8 mouse cellular contexts compared by ENCODE assay signal in genomic region chr5:124598224-124599174, GRCm38 (mm10). TPM values are rescaled to one million over a fixed set of nuclear protein-coding genes. Genes with fewer than 3 reads are reported as not detected.
A peak's percentile ranks its signal among the peaks of the same experiment; 100 is the strongest.
DNase-seq lines count a peak whose midpoint lies in the region; ATAC-seq lines count a peak whose summit lies in the region.

No protein-coding gene starts in this region.

- H3K4me1 ChIP-seq in embryonic facial prominence, embryonic 13.5 days, result peaks cover 15% of the 10 kb centered on the region
- peaks cover 5% of the 10 kb centered on the region for H3K4me1 ChIP-seq in intestine, embryonic 16.5 days (ENCODE audit: control insufficient read depth, insufficient read depth, low read length)

- peak overlapping the region; percentile 97 for H3K4me2 ChIP-seq in embryonic facial prominence, embryonic 13.5 days
- H3K4me2 ChIP-seq in intestine, embryonic 16.5 days (ENCODE audit: low read depth, low read length), result peak overlapping the region; percentile 92

- H3K9me3 ChIP-seq in embryonic facial prominence, embryonic 13.5 days, result no peaks in the 10 kb centered on the region
- H3K9me3 ChIP-seq in intestine, embryonic 16.5 days (ENCODE audit: control insufficient read depth, low read length), result no peaks in the 10 kb centered on the region

- peak; percentile 95 to 96 for DNase-seq in adrenal gland, postnatal 36 days
- peak; percentile 95 to 99 for DNase-seq in left cerebral cortex, postnatal 14 days (ENCODE audit: low spot score in 2 of 2)
- peak; percentile 86 for DNase-seq in right cerebral cortex, postnatal 14 days
- peak; percentile 95 for DNase-seq in urinary bladder, postnatal 14 days (ENCODE audit: low spot score)

- peak overlapping the region; percentile 74 for H3K9ac ChIP-seq in embryonic facial prominence, embryonic 13.5 days
- peak overlapping the region; percentile 76 for H3K9ac ChIP-seq in intestine, embryonic 16.5 days (ENCODE audit: low read depth, low read length)

- 7% methylated on average over 30 of the region's 30 CpGs for WGBS in embryonic facial prominence, embryonic 13.5 days
- 7% methylated on average over 30 of the region's 30 CpGs for WGBS in intestine, embryonic 16.5 days

- intact Hi-C loops in left cerebral cortex, postnatal 14 days (cut with DNase I), result no loop called here

- peak overlapping the region; percentile 74 for H3K4me3 ChIP-seq in embryonic facial prominence, embryonic 13.5 days
- peak overlapping the region; percentile 84 for H3K4me3 ChIP-seq in intestine, embryonic 16.5 days (ENCODE audit: low read length)

- ATAC-seq in embryonic facial prominence, embryonic 13.5 days (ENCODE audit: insufficient number of reproducible peaks, insufficient read depth, low FRiP score, low TSS enrichment, low read depth), result peak; percentile 99
- peak; percentile 62 for ATAC-seq in granulocyte monocyte progenitor cell, adult 5-6 weeks (replicated peaks; ENCODE audit: poor library complexity, severe bottlenecking)
- ATAC-seq in intestine, embryonic 16.5 days, result peak; percentile 100
- ATAC-seq in megakaryocyte-erythroid progenitor cell, adult 5-6 weeks (replicated peaks; ENCODE audit: low FRiP score, low TSS enrichment, poor library complexity, severe bottlenecking), result peak; percentile 94

- no peaks in the 10 kb centered on the region for H3K27me3 ChIP-seq in embryonic facial prominence, embryonic 13.5 days
- no peaks in the 10 kb centered on the region for H3K27me3 ChIP-seq in intestine, embryonic 16.5 days (replicated peaks; ENCODE audit: control insufficient read depth, insufficient read depth, low read length)

- no peak overlapping the region for H3K27ac ChIP-seq in embryonic facial prominence, embryonic 13.5 days
- H3K27ac ChIP-seq in intestine, embryonic 16.5 days (ENCODE audit: low read length), result no peak overlapping the region

- H3K36me3 ChIP-seq in embryonic facial prominence, embryonic 13.5 days, result peaks cover 41% of the 10 kb centered on the region
- peaks cover 2% of the 10 kb centered on the region; the same call in 1 of the 2 replicates for H3K36me3 ChIP-seq in intestine, embryonic 16.5 days (ENCODE audit: control insufficient read depth, insufficient read depth, low read length)

RNA-seq across cellular contexts. Expression of gene Gtf2h3, which starts 19.6 kb away (rescaled TPM):
- total RNA-seq in adrenal gland, postnatal 36 days (2021), result 10 to 100 TPM; 40.4 to 44.2 TPM
- polyA plus RNA-seq in embryonic facial prominence, embryonic 13.5 days (2015; fragmentation: Nextera tagmentation; extraction: Ambion mirVana), result 69.1 and 72.3 TPM in 2 replicates
- 4.5 and 27.1 TPM in 2 replicates for total RNA-seq in granulocyte monocyte progenitor cell, adult 5-6 weeks (2014; fragmentation: Nextera tagmentation)
- 14.7 and 21.5 TPM in 2 replicates for total RNA-seq in granulocyte monocyte progenitor cell, adult 5-6 weeks (2017)
- 51.2 and 52.2 TPM in 2 replicates for polyA plus RNA-seq in intestine, embryonic 16.5 days (2015; fragmentation: Nextera tagmentation; extraction: Ambion mirVana)
- 10 to 100 TPM; 26.2 to 30.8 TPM for total RNA-seq in left cerebral cortex, postnatal 14 days (2021)
- total RNA-seq in megakaryocyte-erythroid progenitor cell, adult 5-6 weeks (2014; fragmentation: Nextera tagmentation), result 43.2 and 61.5 TPM in 2 replicates
- total RNA-seq in megakaryocyte-erythroid progenitor cell, adult 5-6 weeks (2017), result 71.7 and 80.0 TPM in 2 replicates

RNA-seq across cellular contexts. Expression of gene Eif2b1, which starts 19.6 kb away (rescaled TPM):
- total RNA-seq in adrenal gland, postnatal 36 days (2021), result 10 to 100 TPM; 43.6 to 55.3 TPM
- 74.1 and 76.3 TPM in 2 replicates for polyA plus RNA-seq in embryonic facial prominence, embryonic 13.5 days (2015; fragmentation: Nextera tagmentation; extraction: Ambion mirVana)
- total RNA-seq in granulocyte monocyte progenitor cell, adult 5-6 weeks (2014; fragmentation: Nextera tagmentation), result 49.6 and 52.0 TPM in 2 replicates
- 39.5 and 50.9 TPM in 2 replicates for total RNA-seq in granulocyte monocyte progenitor cell, adult 5-6 weeks (2017)
- 85.5 and 86.6 TPM in 2 replicates for polyA plus RNA-seq in intestine, embryonic 16.5 days (2015; fragmentation: Nextera tagmentation; extraction: Ambion mirVana)
- total RNA-seq in left cerebral cortex, postnatal 14 days (2021), result 10 to 100 TPM; 41.7 to 42.0 TPM
- 62.9 and 86.1 TPM in 2 replicates for total RNA-seq in megakaryocyte-erythroid progenitor cell, adult 5-6 weeks (2014; fragmentation: Nextera tagmentation)
- 56.2 and 57.5 TPM in 2 replicates for total RNA-seq in megakaryocyte-erythroid progenitor cell, adult 5-6 weeks (2017)

RNA-seq across cellular contexts. Expression of gene Atp6v0a2, which starts 29.9 kb away (rescaled TPM):
- total RNA-seq in adrenal gland, postnatal 36 days (2021), result 10 to 100 TPM; 74.5 to 83.7 TPM
- polyA plus RNA-seq in embryonic facial prominence, embryonic 13.5 days (2015; fragmentation: Nextera tagmentation; extraction: Ambion mirVana), result 49.3 and 53.3 TPM in 2 replicates
- total RNA-seq in granulocyte monocyte progenitor cell, adult 5-6 weeks (2014; fragmentation: Nextera tagmentation), result 17.2 and 22.7 TPM in 2 replicates
- total RNA-seq in granulocyte monocyte progenitor cell, adult 5-6 weeks (2017), result 14.2 and 16.0 TPM in 2 replicates
- polyA plus RNA-seq in intestine, embryonic 16.5 days (2015; fragmentation: Nextera tagmentation; extraction: Ambion mirVana), result 61.5 and 67.9 TPM in 2 replicates
- total RNA-seq in left cerebral cortex, postnatal 14 days (2021), result 10 to 100 TPM; 54.6 to 56.1 TPM
- 25.7 and 28.3 TPM in 2 replicates for total RNA-seq in megakaryocyte-erythroid progenitor cell, adult 5-6 weeks (2014; fragmentation: Nextera tagmentation)
- total RNA-seq in megakaryocyte-erythroid progenitor cell, adult 5-6 weeks (2017), result 18.2 and 19.2 TPM in 2 replicates

RNA-seq across cellular contexts. Expression of gene Ddx55, which starts 45.8 kb away (rescaled TPM):
- 10 to 100 TPM; 11.8 to 13.2 TPM for total RNA-seq in adrenal gland, postnatal 36 days (2021)
- 19.3 and 19.6 TPM in 2 replicates for polyA plus RNA-seq in embryonic facial prominence, embryonic 13.5 days (2015; fragmentation: Nextera tagmentation; extraction: Ambion mirVana)
- 14.5 and 19.8 TPM in 2 replicates for total RNA-seq in granulocyte monocyte progenitor cell, adult 5-6 weeks (2014; fragmentation: Nextera tagmentation)
- total RNA-seq in granulocyte monocyte progenitor cell, adult 5-6 weeks (2017), result 8.4 and 10.6 TPM in 2 replicates
- polyA plus RNA-seq in intestine, embryonic 16.5 days (2015; fragmentation: Nextera tagmentation; extraction: Ambion mirVana), result 12.5 and 14.5 TPM in 2 replicates
- 10 to 100 TPM; 20.5 to 26.3 TPM for total RNA-seq in left cerebral cortex, postnatal 14 days (2021)
- 27.4 and 28.9 TPM in 2 replicates for total RNA-seq in megakaryocyte-erythroid progenitor cell, adult 5-6 weeks (2014; fragmentation: Nextera tagmentation)
- 24.3 and 27.6 TPM in 2 replicates for total RNA-seq in megakaryocyte-erythroid progenitor cell, adult 5-6 weeks (2017)

RNA-seq across cellular contexts. Expression of gene Tmed2, which starts 58.0 kb away (rescaled TPM):
- total RNA-seq in adrenal gland, postnatal 36 days (2021), result 100 to 1,000 TPM; 226 to 241 TPM
- 508 and 520 TPM in 2 replicates for polyA plus RNA-seq in embryonic facial prominence, embryonic 13.5 days (2015; fragmentation: Nextera tagmentation; extraction: Ambion mirVana)
- 512 and 560 TPM in 2 replicates for total RNA-seq in granulocyte monocyte progenitor cell, adult 5-6 weeks (2014; fragmentation: Nextera tagmentation)
- 584 and 1,053 TPM in 2 replicates for total RNA-seq in granulocyte monocyte progenitor cell, adult 5-6 weeks (2017)
- 635 and 649 TPM in 2 replicates for polyA plus RNA-seq in intestine, embryonic 16.5 days (2015; fragmentation: Nextera tagmentation; extraction: Ambion mirVana)
- 100 to 1,000 TPM; 103 to 104 TPM for total RNA-seq in left cerebral cortex, postnatal 14 days (2021)
- 300 and 349 TPM in 2 replicates for total RNA-seq in megakaryocyte-erythroid progenitor cell, adult 5-6 weeks (2014; fragmentation: Nextera tagmentation)
- 809 and 870 TPM in 2 replicates for total RNA-seq in megakaryocyte-erythroid progenitor cell, adult 5-6 weeks (2017)
